Mouse (Mus musculus): ENCODE measurements around the gene Tas2r113.

DNA sequence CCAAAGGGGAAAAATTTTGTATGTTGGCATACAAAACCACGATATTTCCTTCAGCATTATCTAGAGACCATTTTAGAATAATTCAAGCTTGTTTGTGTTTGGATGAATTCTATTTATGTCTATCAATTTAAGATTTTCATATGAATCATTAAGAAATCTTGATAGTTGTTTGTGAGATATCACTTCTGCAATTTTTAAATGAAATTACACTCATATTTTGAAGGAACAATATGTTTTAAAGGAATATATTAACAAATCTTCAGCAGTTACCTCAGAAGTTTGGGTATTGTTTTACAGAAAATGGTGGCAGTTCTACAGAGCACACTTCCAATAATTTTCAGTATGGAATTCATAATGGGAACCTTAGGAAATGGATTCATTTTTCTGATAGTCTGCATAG, at the start of gene Tas2r113:
- TF ChIP-seq USF1 (IDR thresholded peaks at IDR 0.05; ENCODE audit: low read depth) (no peak), TCF12 (IDR thresholded peaks at IDR 0.05; ENCODE audit: insufficient read depth, poor library complexity, severe bottlenecking) (no peak), POLR2A (IDR thresholded peaks at IDR 0.05; ENCODE audit: insufficient read length, low read depth) (no peak), POLR2AphosphoS2 (IDR thresholded peaks at IDR 0.05; ENCODE audit: insufficient read length, low read depth) (no peak), REST (IDR thresholded peaks at IDR 0.05; ENCODE audit: insufficient read depth, insufficient read length) (no peak), MAX (IDR thresholded peaks at IDR 0.05; ENCODE audit: low read depth) (no peak), CEBPB (IDR thresholded peaks at IDR 0.05; ENCODE audit: insufficient read depth, poor library complexity, severe bottlenecking) (no peak), TCF3 (IDR thresholded peaks at IDR 0.05; ENCODE audit: insufficient read length, low read depth) (no peak), SRF (IDR thresholded peaks at IDR 0.05; ENCODE audit: control insufficient read depth, insufficient read length, low read depth) (no peak), MYOG (IDR thresholded peaks at IDR 0.05; ENCODE audit: control insufficient read depth in 1 of 3, insufficient read depth in 1 of 3, insufficient read length in 2 of 3, low read depth in 2 of 3) (no peak), E2F4 (IDR thresholded peaks at IDR 0.05; ENCODE audit: insufficient read depth) (no peak), MYOD1 (IDR thresholded peaks at IDR 0.05; ENCODE audit: control insufficient read depth in 1 of 3, insufficient read length in 2 of 3, low read depth in 2 of 3) (no peak)

All from myocyte (in vitro differentiated cells).